Mouse (Mus musculus) testis, adult 2 months (tissue): Measurements from ENCODE around the gene Stx8. TPM values are rescaled to one million over a fixed set of nuclear protein-coding genes. Genes with fewer than 3 reads are reported as not detected.

Source experiments
- H3K27ac ChIP-seq: fragments of 200-500 bp; 2 replicates; pipeline ENCODE4 v1.5.1; 2012; ENCODE audit warnings: low read depth, low read length; ENCODE audit not compliant: control insufficient read depth, insufficient read depth
- H3K27me3 ChIP-seq: fragments of 200-500 bp; 2 replicates; pipeline ENCODE4 v1.6.1; 2012; ENCODE audit warnings: mild to moderate bottlenecking, low read length, moderate library complexity; ENCODE audit not compliant: control insufficient read depth, insufficient read depth
- H3K36me3 ChIP-seq: fragments of 200-500 bp; 2 replicates; pipeline ENCODE4 v1.6.1; 2012; ENCODE audit warnings: mild to moderate bottlenecking, low read length; ENCODE audit not compliant: control insufficient read depth, insufficient read depth
- H3K4me1 ChIP-seq: fragments of 200-500 bp; 2 replicates; pipeline ENCODE4 v1.6.1; 2012; ENCODE audit warnings: low read length; ENCODE audit not compliant: control insufficient read depth, insufficient read depth
- H3K4me3 ChIP-seq: fragments of 200-500 bp; 2 replicates; pipeline ENCODE4 v1.5.1; 2012; ENCODE audit warnings: low read depth, mild to moderate bottlenecking, low read length, moderate library complexity, mixed read lengths; ENCODE audit not compliant: control insufficient read depth
- CTCF ChIP-seq: fragments of 200-500 bp; IDR thresholded peaks from 2 replicates; pipeline ENCODE4 v1.5.1; 2012; ENCODE audit warnings: low read depth, mild to moderate bottlenecking, inconsistent platforms, low read length, moderate library complexity; ENCODE audit not compliant: control insufficient read depth, insufficient read depth, insufficient replicate concordance
- POLR2A ChIP-seq: fragments of 200-500 bp; IDR thresholded peaks from 2 replicates; pipeline ENCODE4 v1.6.1; 2012; ENCODE audit warnings: low read depth, mild to moderate bottlenecking, inconsistent platforms, low read length, moderate library complexity; ENCODE audit not compliant: control insufficient read depth
- polyA plus RNA-seq: library from polyadenylated mRNA; depleted of rRNA; stranded (reverse); fragments of >200 nt; gene quantifications from 2 replicates; pipeline ENCODE4 v1.2.3, GENCODE M21; 2012

The Stx8 gene
- polyA plus RNA-seq, 1 experiment, result 19.6 TPM

DNA sequence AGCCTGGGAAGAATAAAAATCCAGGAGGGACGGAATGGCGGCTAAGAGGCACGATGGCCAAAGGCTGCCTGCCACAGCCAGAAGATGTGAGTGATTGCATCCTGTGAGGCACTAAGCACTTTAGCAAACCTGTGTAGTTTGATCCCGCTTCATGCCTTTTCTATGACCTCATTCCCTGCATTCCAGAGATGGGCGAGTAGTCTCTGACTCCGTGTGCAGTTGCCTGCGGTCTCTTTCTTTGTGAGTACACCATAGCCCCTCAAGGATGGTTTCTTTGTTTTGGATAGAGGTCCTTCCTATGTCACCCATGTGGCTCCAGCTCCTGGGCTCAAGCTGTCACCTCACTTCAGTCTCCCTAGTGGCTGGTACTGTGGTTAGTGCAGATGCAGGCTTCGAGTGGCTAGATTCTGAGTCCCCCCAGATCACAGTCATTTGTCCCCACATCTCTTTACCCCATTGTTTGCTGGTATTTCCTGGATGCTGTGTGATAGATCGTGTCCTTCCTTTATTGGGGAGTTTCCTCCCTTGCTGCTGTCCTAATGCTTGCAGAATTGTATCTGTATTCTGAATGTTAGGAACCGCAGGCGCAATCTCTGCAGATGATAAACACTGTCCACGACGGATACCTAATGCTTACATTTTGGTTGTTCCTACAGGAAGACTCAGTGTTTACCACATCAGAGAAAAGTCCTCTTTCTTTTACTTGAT is 124.0 kb downstream of the Stx8 start:
- Histone ChIP-seq H3K27ac (no peak overlapping the region), H3K4me1 (no peaks in the 10 kb centered on the region), H3K4me3 (no peak overlapping the region)

DNA sequence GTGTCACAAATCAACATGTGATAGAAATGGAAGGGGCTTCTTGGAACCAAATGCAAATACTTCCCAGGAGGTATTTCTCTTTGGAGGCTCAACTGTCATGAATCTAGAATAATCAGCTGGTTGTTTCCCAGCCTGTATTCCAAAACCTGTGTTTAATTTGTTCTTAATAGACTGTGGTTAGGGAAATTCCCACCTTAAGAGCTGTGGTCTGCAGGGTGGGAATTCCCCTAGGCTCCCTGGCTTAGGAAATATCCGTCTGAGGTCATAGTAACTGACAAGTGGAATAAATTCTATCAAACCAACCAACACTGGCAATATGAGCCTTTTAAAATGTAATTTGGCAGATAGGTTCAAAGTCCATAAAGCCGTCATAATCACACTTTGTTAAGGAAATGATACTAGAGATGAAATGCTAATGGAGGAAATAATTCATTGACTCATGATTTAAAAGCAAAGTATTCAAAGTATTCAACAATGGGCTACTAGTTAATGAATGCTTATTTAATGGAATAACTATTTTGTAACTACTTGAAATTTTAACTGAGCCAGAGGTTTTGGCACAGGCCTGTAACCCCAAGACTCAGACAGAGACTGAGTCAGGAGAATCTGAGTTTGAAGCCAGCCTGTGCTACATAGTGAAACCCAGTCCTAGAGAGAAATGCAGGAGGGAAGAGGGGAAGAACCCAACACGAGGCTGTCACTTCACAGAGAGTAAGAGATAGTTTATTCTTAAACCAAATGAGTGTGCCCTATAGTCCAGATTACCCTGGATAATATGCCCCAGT is 126.2 kb downstream of the Stx8 start:
- H3K4me3 ChIP-seq, result no peak overlapping the region
- H3K36me3 ChIP-seq, result no peaks in the 10 kb centered on the region
- no peak overlapping the region for H3K27ac ChIP-seq
- H3K4me1 ChIP-seq, result no peaks in the 10 kb centered on the region
- H3K27me3 ChIP-seq, result no peaks in the 10 kb centered on the region
- TF ChIP-seq CTCF, result no peak
- no peak for TF ChIP-seq POLR2A

More for the DNA sequence above, 124.0 kb downstream of the Stx8 start:
- Histone ChIP-seq H3K36me3 (no peaks in the 10 kb centered on the region), H3K27me3 (no peaks in the 10 kb centered on the region)
- no peak for TF ChIP-seq POLR2A
- no peak for TF ChIP-seq CTCF

DNA sequence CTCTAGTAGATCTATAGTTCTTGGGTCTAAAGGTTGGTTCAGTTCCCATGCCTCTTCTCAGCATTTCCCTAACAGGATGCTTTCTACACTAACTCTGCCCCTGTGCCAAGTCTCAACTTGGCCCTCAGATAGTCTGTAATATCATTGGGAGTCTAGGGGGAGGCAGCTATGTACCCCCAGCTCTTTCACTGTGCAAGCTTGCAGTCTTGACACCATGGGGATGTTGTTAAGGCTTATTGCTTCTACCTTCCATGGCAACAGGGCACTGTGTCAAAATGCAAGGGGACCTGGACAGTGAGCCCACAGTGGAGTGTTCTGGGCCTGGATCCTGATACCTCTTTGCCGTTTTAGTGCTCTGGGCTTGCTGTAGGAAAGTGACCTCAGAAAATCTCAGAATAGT is 135.6 kb downstream of the Stx8 start:
- H3K27ac ChIP-seq, result no peak overlapping the region
- TF ChIP-seq CTCF, result no peak
- TF ChIP-seq POLR2A, result no peak
- H3K36me3 ChIP-seq, result no peaks in the 10 kb centered on the region
- H3K4me1 ChIP-seq, result no peaks in the 10 kb centered on the region
- H3K27me3 ChIP-seq, result no peaks in the 10 kb centered on the region
- no peak overlapping the region for H3K4me3 ChIP-seq

DNA sequence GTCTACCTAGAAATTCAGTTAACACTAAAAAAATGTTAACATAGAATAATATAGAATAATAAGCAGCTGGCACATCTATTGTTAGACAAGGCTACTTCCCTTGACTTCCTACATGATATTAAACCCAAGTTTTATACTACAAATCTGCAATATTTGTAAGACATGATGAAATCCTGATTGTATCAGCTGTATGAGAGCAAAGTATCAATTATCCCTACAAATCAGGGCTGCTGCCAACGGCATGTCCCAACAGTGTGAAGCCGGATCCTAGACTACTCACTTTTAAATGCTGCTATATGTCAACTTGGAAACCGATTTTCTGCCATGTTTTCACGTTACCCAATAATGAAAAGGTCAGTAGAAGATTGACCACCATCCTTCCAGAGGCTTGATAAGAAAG is 137.5 kb downstream of the Stx8 start:
- Histone ChIP-seq H3K27ac (no peak overlapping the region), H3K36me3 (no peaks in the 10 kb centered on the region), H3K4me1 (no peaks in the 10 kb centered on the region), H3K27me3 (no peaks in the 10 kb centered on the region), H3K4me3 (no peak overlapping the region)
- no peak for TF ChIP-seq POLR2A
- no peak for TF ChIP-seq CTCF

DNA sequence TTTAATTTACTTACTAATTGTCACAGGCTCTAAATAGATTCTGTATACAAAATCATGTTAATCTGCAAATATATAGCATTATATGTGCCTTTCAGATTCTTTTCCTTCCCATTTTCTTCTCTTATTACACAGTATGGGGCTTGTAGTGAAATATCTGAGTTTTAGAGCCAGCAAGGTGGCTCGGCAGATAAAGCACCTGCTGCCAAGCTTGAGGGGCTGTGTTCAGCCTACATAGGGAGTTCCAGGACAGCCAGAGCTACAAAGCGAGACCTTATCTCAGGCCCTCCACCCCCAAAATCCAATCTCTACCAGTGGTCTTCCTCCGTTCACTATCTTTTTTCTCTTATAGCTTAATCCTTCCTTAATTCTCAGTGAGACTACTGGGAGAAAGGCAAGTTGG is 140.1 kb downstream of the Stx8 start:
- H3K4me1 ChIP-seq, result no peaks in the 10 kb centered on the region
- no peak overlapping the region for H3K27ac ChIP-seq
- no peaks in the 10 kb centered on the region for H3K36me3 ChIP-seq
- H3K4me3 ChIP-seq, result no peak overlapping the region
- no peak for TF ChIP-seq CTCF
- no peak for TF ChIP-seq POLR2A
- H3K27me3 ChIP-seq, result no peaks in the 10 kb centered on the region

DNA sequence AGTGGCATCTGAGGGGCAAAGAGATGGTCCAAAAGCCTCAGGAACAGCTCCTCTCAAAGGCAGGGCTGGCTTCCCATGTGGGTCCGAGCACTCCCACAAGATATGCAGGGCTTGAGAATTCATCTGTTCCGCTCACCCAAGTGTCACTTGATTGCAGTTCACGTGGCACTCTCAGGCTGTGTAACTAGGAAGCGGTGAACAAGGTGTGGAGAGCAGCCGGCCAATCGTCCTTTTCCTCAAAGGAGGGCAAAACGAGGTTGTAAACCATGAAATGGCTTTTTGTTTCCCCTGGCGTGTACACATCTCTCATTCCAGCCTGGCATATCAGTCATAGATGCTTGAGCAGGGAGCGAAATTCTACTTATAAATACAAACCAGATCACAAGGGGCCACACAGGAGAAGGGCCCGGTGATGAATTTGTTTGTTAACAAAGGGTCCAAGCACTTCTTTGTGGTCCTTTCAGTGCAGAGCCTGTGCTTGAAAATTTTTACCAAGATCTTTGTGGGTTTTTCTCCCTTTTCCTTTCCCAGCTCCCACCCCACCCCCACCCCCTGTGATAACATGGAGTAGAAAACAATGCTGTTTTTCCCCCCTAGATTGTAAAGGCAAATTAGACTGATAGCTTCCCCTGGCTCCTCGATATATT is 147.6 kb downstream of the Stx8 start:
- Histone ChIP-seq H3K27ac (no peak overlapping the region), H3K4me3 (no peak overlapping the region), H3K4me1 (no peaks in the 10 kb centered on the region), H3K36me3 (no peaks in the 10 kb centered on the region), H3K27me3 (no peaks in the 10 kb centered on the region)
- TF ChIP-seq CTCF, result no peak
- no peak for TF ChIP-seq POLR2A

DNA sequence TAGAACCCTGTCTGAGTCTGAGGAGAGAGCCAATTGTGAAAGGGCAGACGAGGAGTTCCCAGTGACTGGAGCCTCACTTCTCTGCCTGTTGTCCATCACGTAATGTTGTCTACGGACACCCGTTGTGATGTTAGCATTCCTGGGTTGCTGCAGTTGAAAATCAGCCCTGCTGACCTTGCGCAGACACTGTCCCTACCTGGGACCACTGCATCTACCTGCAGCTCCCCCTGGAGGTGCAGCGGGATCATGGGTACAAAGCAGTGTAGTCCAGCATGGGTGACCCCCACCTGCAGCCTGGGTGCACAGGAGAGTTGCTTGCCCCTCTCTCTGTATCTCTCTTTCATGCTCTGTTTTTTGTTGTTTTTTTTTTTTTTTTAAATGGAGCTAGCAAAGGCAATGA is 148.2 kb downstream of the Stx8 start:
- no peak overlapping the region for H3K27ac ChIP-seq
- H3K4me1 ChIP-seq, result no peaks in the 10 kb centered on the region
- no peaks in the 10 kb centered on the region for H3K36me3 ChIP-seq
- no peak overlapping the region for H3K4me3 ChIP-seq
- no peak for TF ChIP-seq CTCF
- TF ChIP-seq POLR2A, result no peak
- H3K27me3 ChIP-seq, result no peaks in the 10 kb centered on the region
